Mouse (Mus musculus): ENCODE measurements around the gene Esrrg. TPM values are rescaled to one million over a fixed set of nuclear protein-coding genes. Genes with fewer than 3 reads are reported as not detected.

The Esrrg gene
- total and polyA plus RNA-seq, 3 experiments = not detected

DNA sequence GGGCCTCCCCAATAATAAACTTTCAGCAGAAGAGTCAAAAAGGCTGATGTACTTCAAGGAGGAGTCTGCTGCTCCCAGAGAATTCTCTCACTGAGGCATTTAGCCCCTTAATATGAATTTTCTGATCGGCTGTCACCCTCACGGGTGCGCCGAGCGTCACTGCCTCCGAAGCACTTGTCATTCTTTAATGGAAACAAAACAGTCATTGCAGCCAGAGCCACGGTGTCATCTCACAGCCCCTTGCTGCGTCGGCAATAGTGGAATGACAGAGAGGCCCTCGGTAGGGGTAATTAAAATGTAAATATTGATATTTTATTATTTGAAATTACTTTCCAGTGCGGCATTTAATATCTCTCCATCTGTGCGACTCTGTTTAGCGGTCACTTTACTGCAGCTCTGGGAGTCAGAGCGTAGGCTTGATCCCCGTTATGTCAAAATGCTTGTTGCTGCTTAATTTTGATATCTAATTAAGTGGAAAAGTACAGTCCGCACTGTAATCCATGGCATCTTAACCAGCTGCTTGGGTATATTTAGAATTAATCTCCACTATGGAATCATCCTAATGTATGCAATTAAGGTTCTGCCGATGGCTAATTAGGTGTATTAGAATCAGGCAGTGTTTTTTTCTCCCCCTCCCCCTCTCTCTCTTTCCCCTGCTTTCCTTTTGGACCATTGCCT, 578.0 kb downstream of the Esrrg start:
- Histone ChIP-seq H3K79me2 (replicated peaks; ENCODE audit: control insufficient read depth, extremely low read depth, insufficient read depth, poor library complexity, severe bottlenecking) (no peaks in the 10 kb centered on the region; the same call in 1 of the 2 replicates), H3K36me3 (replicated peaks in 1 of 2; ENCODE audit: control insufficient read depth in 1 of 2, insufficient read depth in 1 of 2, low read length in 1 of 2) (no peaks in the 10 kb centered on the region), H3K9me3 (replicated peaks; ENCODE audit: low read length) (peaks cover 84% of the 10 kb centered on the region), H3K27ac (ENCODE audit: insufficient read depth, low read depth) (no peak overlapping the region), H3K9ac (ENCODE audit: insufficient read depth, low read depth) (no peak overlapping the region), H3K27me3 (replicated peaks) (no peaks in the 10 kb centered on the region), H3K4me1 (ENCODE audit: control insufficient read depth in 1 of 2, insufficient read depth in 2 of 2) (no peaks in the 10 kb centered on the region), H3K4me2 (ENCODE audit: insufficient read depth, low read depth, poor library complexity, severe bottlenecking) (no peak overlapping the region), H3K4me3 (replicated peaks in 1 of 3; ENCODE audit: low read depth in 2 of 3, low read length in 2 of 3, poor library complexity in 1 of 3) (no peak overlapping the region)
- in situ Hi-C loops (cut with MboI; ENCODE audit: low pct_ligation_motif_present, low pct_unique_long_range_greater_than_20kb, low sequenced_read_pairs) = no loop called here
- dilution Hi-C loops (cut with MboI; ENCODE audit: extremely low pct_ligation_motif_present, extremely low pct_unique_long_range_greater_than_20kb, low sequenced_read_pairs) = no loop called here
- TF ChIP-seq IRF4 (IDR thresholded peaks at IDR 0.05; ENCODE audit: low read depth, low read length) (no peak), SIN3A (IDR thresholded peaks at IDR 0.05; ENCODE audit: low read length) (no peak), ZNF384 (IDR thresholded peaks at IDR 0.05; ENCODE audit: low read depth, low read length) (no peak), CHD1 (IDR thresholded peaks at IDR 0.05; ENCODE audit: low read depth, low read length) (no peak)
- DNase-seq (ENCODE audit: extremely low read depth) = no peak

DNA sequence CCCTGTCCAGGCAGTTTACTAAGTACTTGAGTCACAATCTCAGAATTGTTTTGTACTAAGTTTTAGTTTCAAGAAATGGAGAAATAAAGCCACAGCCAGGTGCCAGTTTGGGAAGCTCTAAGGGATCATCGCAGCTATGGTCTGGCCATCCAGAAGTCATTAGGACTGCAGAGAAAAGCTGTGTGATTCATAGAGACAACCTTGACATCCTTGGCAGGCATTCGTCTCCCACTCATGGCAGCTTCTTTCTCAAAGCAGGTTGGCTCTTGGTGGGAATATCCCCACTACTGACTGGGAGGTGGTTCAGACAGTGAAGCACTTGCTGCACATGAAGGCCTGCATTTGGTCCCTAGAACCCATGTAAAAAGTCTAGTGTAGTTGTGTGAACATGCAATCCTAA, 584.4 kb downstream of the Esrrg start:
- H3K4me1 ChIP-seq (ENCODE audit: control insufficient read depth in 1 of 2, insufficient read depth in 2 of 2) = no peaks in the 10 kb centered on the region
- TF ChIP-seq ZMIZ1 (IDR thresholded peaks at IDR 0.05; ENCODE audit: low read depth, low read length) = no peak
- TF ChIP-seq MAX (IDR thresholded peaks at IDR 0.05; ENCODE audit: low read length) = no peak
- no peak for TF ChIP-seq KAT2A (IDR thresholded peaks at IDR 0.05; ENCODE audit: insufficient replicate concordance, low read length)
- no peak for TF ChIP-seq ETS1 (conservative IDR thresholded peaks at IDR 0.05; ENCODE audit: low read depth, low read length)
- no peak for TF ChIP-seq RCOR1 (conservative IDR thresholded peaks at IDR 0.05; ENCODE audit: low read depth, low read length)
- TF ChIP-seq CHD1 (IDR thresholded peaks at IDR 0.05; ENCODE audit: low read depth, low read length) = no peak
- TF ChIP-seq CHD2 (IDR thresholded peaks at IDR 0.05; ENCODE audit: low read length) = no peak
- no peak for TF ChIP-seq TBP (conservative IDR thresholded peaks at IDR 0.05; ENCODE audit: low read depth, low read length)
- no peak for TF ChIP-seq USF1 (IDR thresholded peaks at IDR 0.05; ENCODE audit: low read depth, low read length)
- TF ChIP-seq JUN (IDR thresholded peaks at IDR 0.05; ENCODE audit: insufficient read depth, low read depth, low read length) = no peak
- in situ Hi-C loops (cut with MboI; ENCODE audit: low pct_ligation_motif_present, low pct_unique_long_range_greater_than_20kb, low sequenced_read_pairs) (no loop called here), dilution Hi-C loops (cut with MboI; ENCODE audit: extremely low pct_ligation_motif_present, extremely low pct_unique_long_range_greater_than_20kb, low sequenced_read_pairs) (no loop called here)
- H3K27ac ChIP-seq (ENCODE audit: insufficient read depth, low read depth) = no peak overlapping the region
- peaks cover 62% of the 10 kb centered on the region for H3K9me3 ChIP-seq (replicated peaks; ENCODE audit: low read length)
- H3K79me2 ChIP-seq (replicated peaks; ENCODE audit: control insufficient read depth, extremely low read depth, insufficient read depth, poor library complexity, severe bottlenecking) = no peaks in the 10 kb centered on the region
- no peak overlapping the region for H3K4me2 ChIP-seq (ENCODE audit: insufficient read depth, low read depth, poor library complexity, severe bottlenecking)
- H3K27me3 ChIP-seq (replicated peaks) = no peaks in the 10 kb centered on the region
- no peak overlapping the region for H3K9ac ChIP-seq (ENCODE audit: insufficient read depth, low read depth)
- H3K36me3 ChIP-seq (replicated peaks in 1 of 2; ENCODE audit: control insufficient read depth in 1 of 2, insufficient read depth in 1 of 2, low read length in 1 of 2) = no peaks in the 10 kb centered on the region
- no peak overlapping the region for H3K4me3 ChIP-seq (replicated peaks in 1 of 3; ENCODE audit: low read depth in 2 of 3, low read length in 2 of 3, poor library complexity in 1 of 3)
- DNase-seq (ENCODE audit: extremely low read depth) = no peak

GRCm38 (mm10) chr1:188207421-188207820, 598.8 kb downstream of the Esrrg start:
- dilution Hi-C loops (cut with MboI; ENCODE audit: extremely low pct_ligation_motif_present, extremely low pct_unique_long_range_greater_than_20kb, low sequenced_read_pairs) = no loop called here

More at GRCm38 (mm10) chr1:188207421-188207820, 598.8 kb downstream of the Esrrg start:
- H3K9ac ChIP-seq (ENCODE audit: insufficient read depth, low read depth) = no peak overlapping the region
- in situ Hi-C loops (cut with MboI; ENCODE audit: low pct_ligation_motif_present, low pct_unique_long_range_greater_than_20kb, low sequenced_read_pairs) = no loop called here
- no peak overlapping the region for H3K4me3 ChIP-seq (replicated peaks in 1 of 3; ENCODE audit: low read depth in 2 of 3, low read length in 2 of 3, poor library complexity in 1 of 3)
- no peak for DNase-seq (ENCODE audit: extremely low read depth)
- H3K27me3 ChIP-seq (replicated peaks) = no peaks in the 10 kb centered on the region
- no peak overlapping the region for H3K4me2 ChIP-seq (ENCODE audit: insufficient read depth, low read depth, poor library complexity, severe bottlenecking)
- peaks cover 56% of the 10 kb centered on the region for H3K9me3 ChIP-seq (replicated peaks; ENCODE audit: low read length)
- H3K4me1 ChIP-seq (ENCODE audit: control insufficient read depth in 1 of 2, insufficient read depth in 2 of 2) = no peaks in the 10 kb centered on the region
- TF ChIP-seq ELF1 (IDR thresholded peaks at IDR 0.05; ENCODE audit: low read depth, low read length) = no peak
- TF ChIP-seq RCOR1 (conservative IDR thresholded peaks at IDR 0.05; ENCODE audit: low read depth, low read length) = no peak
- no peak overlapping the region for H3K27ac ChIP-seq (ENCODE audit: insufficient read depth, low read depth)
- no peaks in the 10 kb centered on the region for H3K36me3 ChIP-seq (replicated peaks in 1 of 2; ENCODE audit: control insufficient read depth in 1 of 2, insufficient read depth in 1 of 2, low read length in 1 of 2)
- H3K79me2 ChIP-seq (replicated peaks; ENCODE audit: control insufficient read depth, extremely low read depth, insufficient read depth, poor library complexity, severe bottlenecking) = no peaks in the 10 kb centered on the region
